Mouse (Mus musculus): ENCODE data around the gene Scamp5.

The Scamp5 gene

DNA sequence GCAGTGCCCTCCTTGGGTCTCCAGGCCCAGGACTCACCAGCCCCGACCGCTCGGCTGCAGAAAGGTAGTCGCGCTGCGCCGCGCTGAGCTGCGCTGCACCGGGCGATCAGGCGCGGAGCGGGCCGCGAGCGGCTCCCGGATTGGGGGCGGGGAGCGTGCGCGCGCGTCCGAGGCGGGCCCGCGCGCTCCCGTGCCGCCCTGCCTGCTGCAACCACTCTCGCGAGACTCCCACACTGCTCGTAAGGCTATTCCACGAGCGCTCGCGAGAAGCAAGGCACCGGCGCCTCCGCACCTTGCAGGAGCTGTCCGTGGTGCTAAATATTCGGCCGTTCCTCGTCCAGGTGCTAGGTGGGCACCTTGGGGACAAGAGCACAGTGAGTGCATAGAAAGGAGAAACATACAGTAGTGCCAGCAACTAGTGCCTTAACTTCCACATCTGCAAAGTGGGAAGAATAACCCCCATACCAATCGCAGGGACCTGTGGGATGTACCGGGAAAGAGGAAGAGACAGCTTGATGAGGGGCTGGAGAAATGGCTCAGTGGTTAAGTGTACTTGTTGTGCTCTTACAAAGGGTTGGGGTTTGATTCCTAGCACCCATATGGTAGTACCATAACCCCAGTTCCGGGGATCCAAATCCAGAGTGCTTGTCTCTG, at the start of gene Scamp5:
Scamp5 (minus strand) TSS at position 165 of the 654 bp plus-strand sequence.
- peak; percentile 76 for DNase-seq (ENCODE audit: extremely low spot score, low read depth, low spot score)

DNA sequence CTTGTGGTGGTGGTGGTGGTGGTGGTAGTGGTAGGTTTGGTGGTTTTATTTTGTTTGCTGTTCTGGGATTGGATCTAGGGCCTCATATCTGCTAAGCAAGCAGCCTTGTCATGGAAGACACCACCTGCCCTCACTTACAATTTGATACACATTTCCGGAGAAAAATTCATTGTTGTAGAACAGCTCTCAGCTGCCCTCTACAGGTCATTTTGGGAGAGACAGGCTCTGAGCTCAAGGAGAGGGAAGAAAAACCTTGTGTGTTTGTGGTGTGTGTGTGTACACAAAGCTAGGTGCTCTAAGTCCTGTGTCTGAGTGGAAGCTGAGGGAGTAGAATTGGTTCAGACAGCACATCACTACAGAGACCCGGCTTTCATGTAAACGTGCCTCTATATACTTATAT, 49.3 kb upstream of the Scamp5 start:
- DNase-seq (ENCODE audit: extremely low spot score, low read depth, low spot score): no peak

DNA sequence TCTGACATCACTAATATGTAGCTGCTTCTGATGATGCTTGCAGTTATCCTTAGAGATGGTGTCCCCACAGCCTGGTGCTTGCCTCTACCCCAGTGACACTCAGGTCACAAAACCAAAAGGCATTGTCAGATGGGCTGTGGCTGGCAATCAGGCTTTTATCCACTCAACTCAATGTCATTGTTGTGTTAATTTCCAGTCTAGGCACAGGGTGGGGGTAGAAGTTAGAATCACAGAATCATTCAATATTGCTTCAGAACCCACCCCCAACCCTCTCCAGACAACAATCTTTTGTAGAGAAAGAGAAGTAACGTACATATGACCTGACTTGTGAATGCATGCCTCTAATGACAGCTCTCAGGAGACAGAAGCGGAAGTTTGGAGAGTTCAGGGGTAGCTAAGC, 42.7 kb upstream of the Scamp5 start:
- no peak for DNase-seq (ENCODE audit: extremely low spot score, low read depth, low spot score)

DNA sequence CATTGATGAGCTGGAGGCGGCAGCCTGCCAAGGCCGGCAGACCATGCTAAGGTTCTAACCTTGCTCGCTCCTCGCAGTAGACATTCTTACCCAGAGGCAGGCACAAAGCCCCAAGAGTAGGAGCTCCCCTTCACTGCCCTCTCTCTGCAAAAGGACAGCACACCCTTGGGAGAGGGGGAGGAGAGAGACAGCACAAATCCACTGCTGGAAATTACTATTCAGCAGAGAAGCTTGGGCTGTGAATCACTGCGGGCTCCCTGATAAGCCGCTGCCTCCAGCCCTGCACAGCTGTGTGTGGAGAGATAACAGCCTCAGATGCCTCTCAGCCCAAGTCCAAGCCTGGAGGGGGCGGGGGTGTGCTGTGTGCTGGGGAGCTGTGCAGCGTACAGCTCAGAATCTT, 37.8 kb upstream of the Scamp5 start:
- no peak for DNase-seq (ENCODE audit: extremely low spot score, low read depth, low spot score)

DNA sequence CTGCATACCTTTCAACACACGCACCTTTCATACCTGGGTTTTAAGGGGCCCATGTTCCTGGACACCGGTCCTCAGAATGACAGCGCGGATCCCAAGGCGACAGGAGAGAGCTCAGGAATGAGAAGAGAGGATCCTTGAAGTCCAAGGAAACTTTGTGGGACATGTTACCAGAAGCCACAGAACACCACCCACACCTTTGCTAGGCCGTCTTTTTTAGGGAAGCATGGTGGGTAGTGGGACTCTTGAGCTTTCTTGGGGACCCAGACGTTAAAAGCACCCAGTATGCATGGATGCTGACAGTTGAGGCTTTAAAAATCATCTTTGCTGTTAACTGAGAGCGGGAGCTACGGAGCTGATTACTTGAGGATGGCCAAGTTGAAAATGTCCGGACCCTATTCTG, 37.0 kb upstream of the Scamp5 start:
- no peak for DNase-seq (ENCODE audit: extremely low spot score, low read depth, low spot score)

DNA sequence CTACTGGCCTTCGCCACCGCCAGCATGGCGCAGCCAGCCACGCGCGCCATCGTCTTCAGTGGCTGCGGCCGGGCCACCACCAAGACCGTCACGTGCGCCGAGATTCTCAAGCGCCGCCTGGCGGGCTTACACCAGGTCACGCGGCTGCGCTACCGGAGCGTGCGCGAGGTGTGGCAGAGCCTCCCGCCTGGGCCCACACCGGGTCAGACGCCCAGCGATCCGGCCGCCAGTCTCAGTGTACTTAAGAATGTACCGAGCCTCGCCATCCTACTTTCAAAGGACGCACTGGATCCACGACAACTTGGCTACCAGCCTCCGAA, 36.5 kb upstream of the Scamp5 start:
- DNase-seq (ENCODE audit: extremely low spot score, low read depth, low spot score): no peak

DNA sequence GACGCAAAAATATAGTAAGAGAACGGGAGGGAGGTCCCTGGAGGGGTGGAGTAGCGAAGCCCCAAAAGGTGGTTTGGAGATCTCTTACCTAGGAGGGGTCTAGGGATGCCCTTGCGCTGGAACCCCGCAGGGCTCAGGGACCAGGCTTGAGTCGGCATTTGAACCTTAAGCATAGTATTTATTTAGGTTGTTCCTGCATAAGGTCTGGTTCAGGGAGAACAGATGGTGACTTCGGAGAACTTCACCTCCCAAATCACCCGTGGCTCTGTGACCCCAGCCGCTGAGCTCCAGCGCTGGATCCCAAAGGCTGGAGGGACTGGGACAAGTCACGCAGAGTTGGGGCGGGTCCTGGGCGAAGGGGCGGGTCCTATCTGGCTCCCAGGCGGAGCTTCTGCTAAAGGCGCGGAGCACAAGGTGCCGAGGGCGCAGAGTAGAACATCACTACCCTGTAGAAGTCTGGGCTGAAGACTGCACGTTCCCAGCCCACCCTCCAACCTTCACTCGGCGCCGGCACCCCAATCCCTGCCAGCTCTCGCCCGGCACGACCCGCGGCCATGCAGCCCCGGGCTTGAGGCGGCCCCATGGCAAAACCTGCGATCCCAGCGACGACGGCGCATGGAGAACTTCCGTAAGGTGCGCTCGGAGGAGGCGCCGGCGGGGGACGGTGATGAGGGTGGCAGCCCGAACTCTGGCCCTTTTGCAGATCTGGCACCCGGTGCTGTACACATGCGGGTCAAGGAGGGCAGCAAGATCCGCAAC, 35.9 kb upstream of the Scamp5 start, which contains the start of gene Rpp25:
Rpp25 (plus strand) TSS at position 405 of the 759 bp plus-strand sequence.
- no peak for DNase-seq (ENCODE audit: extremely low spot score, low read depth, low spot score)

DNA sequence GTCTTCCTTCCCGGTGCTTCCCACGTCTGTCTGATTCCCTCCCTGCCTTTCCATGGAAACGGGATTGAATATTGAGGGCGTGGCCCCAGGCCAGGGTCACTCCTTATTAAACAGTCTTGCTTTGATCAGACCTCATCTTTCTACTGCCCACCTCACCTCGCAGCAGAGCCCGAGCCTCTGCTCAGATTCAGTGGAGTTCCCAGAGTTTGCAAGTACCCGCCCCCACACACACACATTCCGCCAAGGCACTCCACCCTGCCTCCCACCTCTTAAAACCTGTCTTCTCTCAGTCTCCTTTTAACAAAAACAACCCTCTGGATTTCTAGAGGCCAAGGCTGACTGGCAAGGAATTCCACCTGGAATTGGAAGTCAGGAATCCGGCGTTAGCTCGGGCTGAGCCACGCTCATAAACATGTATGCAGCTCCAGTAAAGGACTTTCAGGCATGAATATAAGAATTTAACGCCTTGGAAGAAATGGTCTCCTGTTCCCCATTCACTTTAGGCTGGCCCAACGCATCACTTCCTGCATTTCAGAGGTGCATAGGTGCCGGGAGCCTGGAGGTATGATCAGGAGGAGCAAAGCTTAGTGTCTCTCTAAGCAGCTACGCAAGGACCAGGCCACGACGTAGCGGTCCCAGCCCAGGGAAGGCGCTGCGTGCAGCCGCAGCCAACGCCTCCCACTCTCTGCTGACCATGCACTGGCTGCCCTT, 35.2 kb upstream of the Scamp5 start:
- no peak for DNase-seq (ENCODE audit: extremely low spot score, low read depth, low spot score)

DNA sequence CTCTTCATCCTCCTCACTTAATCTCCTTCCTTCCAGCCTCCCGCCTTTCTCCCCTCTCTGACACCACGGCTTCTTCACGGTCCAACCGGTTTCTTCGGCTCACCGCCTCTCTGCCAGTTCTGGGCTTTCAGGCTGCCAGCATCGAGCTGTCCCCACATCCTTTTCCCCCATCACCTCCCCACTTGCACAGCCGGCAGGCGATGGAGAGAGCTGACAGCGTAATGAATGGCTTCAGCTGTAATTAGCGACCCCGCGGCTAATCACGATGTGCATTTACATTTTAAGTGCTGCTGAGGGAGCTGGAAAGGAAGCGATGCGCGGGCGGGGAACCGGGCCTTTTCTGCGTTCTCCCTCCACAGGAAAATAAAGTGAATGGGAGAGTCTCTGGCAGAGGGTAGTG, 34.0 kb upstream of the Scamp5 start:
- no peak for DNase-seq (ENCODE audit: extremely low spot score, low read depth, low spot score)

DNA sequence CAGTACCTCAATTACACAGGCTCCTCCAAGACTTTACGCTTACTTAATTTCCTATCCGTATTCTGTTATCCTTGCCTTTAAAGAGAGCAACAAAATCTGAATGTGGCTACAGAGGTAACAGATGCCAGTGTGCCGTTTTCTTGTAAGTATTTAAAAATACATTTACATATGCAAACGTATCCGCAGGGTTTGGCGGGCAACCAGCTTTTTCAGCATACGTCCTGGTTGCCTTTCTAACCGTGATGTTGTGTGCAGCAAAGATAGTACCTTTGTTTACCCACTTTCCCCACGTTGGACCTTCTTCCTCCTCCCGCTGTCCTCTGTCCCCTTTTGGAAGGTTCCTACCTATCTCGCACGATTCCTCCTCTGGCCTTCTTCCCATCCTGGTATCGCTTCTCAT, 33.6 kb upstream of the Scamp5 start:
- DNase-seq (ENCODE audit: extremely low spot score, low read depth, low spot score): no peak

DNA sequence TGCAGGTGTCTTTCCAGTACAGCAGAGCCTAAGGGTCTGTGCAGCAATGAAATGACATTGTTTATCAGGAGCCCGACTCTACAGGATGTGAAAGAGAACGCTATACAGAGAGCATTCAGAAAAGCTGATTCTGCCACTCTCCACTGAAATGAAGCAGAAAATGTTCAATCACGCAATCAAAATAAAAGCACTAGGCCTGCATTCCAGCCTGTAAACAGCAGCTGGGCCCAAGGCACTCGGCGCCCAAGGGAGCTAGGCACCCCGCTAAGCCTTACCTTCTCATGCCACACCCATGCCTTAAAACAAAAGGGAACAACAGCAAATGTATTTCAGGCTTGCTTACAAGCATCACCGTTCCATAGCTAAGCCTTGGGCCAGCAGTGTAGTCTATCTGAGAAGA, 30.7 kb upstream of the Scamp5 start:
- no peak for DNase-seq (ENCODE audit: extremely low spot score, low read depth, low spot score)

DNA sequence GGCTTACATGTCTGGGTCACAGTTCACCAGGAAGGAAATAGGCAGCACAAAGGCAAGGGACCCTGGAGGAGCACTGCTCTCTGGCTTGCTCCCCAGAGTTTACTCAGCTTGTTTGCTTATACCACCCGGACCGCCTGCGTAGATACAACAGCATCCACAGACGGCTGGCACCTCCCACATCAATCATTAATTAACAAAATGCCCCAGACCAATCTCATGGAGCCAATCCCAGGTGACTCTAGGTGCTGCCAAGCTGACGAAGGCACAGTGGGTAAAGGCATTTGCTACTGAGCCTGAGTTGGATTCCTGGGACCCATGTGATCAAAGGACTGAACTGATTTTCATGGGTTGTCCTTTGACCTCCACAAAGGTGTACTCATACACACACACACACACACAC, 29.4 kb upstream of the Scamp5 start:
- DNase-seq (ENCODE audit: extremely low spot score, low read depth, low spot score): no peak

DNA sequence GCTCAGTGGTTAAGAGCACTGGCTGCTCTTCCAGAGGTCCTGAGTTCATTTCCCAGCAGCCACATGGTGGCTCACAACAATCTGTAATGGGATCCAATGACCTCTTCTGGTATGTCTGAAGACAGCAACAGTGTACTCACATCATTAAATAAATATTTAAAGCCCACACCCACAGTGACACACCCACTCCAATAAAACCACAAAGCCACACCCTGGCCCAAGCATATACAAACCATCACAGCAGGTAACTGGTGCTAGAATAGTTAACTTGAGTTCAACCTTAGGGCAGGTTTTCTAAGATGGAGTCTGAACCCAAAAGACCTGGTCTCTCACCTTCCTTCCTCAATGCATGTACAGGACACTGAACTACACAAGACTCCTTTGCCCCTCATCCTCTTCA, 27.1 kb upstream of the Scamp5 start:
- no peak for DNase-seq (ENCODE audit: extremely low spot score, low read depth, low spot score)

DNA sequence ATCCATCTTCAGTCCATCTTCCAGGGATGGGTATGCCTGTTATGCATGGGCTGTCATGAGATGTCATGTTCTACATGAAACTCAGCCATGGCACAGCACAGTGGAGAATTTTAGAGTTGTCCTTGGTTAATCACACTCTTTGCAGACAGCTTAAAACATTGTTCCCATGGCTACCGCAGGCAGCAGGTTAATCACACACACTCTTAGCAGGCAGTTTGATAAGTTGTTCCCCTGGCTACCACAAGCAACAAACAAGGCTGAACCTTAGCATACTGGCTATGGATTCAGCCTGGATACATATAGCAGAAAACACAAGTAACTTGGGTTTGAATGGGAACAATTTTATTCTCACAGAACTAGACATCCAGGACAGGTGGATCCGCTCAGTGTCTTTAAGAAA, 25.7 kb upstream of the Scamp5 start:
- DNase-seq (ENCODE audit: extremely low spot score, low read depth, low spot score): no peak

DNA sequence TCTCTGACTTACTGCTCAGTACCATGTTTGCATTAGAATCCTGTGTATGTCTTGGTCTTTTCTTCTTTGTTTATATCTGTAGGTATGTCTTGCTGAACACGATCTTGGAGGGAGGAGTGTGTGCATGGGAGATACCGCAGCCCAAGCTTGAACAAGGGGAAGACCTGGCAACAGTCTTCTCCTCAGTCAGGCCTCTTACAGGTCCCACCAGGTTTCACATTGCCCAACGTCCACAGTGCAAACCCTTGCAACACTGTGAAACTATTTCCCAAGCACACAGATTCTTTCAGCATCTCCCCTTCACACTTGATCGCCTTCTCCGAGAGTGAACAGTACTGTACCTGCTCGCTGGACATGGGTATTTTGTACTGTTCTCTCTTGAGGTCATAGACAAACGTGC, 19.9 kb upstream of the Scamp5 start:
- DNase-seq (ENCODE audit: extremely low spot score, low read depth, low spot score): no peak

DNA sequence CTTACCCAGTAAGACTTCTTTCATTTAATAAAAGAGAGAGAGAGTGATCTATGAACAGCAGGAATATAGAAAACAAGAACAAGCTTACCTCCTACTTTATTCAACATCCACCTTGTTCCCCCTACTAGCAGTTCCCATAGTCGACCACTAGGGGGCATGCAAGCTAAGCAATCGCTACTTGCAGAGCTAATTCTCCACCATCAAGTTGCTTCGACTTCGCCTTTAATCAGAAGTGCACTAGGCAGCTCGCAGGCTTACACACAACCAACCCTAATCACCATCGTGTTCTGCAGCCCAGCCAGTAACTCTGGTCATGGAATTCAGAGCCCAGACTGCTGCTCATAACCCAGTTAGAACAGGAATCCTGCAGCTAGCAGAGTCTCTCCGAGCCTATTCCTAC, 17.9 kb upstream of the Scamp5 start:
- peak; percentile 64 for DNase-seq (ENCODE audit: extremely low spot score, low read depth, low spot score)

DNA sequence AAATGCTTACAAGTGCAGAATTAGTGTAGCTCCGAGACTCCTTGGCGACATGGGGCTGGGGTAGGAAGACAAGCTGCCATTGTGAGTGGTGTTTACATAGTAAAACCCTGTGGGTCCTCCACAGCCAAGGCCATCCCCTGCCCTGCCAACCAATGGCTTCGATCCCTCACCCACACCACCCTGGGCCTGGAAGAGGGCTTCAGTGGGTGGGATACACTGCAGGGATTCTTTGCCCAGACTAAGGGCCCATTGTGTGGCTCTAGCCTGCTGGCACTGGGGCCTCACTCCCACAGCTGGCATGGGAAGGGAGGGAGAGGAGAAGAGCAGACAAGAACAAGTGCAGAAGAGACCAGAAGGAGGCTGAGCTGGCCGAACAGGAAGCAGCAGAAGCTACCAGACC, 1.1 kb upstream of the Scamp5 start:
- DNase-seq (ENCODE audit: extremely low spot score, low read depth, low spot score): no peak

DNA sequence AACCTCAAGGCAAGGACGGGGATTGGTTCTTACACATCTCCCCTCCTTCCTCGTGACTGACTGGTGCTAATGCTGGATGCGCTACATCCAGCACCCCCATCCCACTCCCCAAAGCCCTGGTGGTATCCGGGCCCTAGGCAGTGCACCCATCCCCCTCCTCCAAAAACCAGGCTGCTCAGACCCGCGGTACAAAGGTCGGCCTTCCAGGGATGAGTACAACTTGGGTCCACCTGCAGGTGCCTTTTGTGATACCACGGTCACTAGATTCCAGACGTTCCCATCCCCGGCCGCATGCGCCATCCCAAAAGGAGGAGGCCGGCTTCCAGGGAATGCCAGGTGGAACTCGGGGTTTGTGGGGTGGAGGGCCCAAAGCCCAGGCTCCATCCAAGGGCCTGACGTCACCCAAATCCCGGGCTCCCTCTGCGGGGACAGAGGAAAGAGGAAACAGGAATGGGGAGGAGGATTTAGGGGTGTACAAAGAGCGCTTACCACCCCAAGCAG, 539 bp downstream of the Scamp5 start:
- no peak for DNase-seq (ENCODE audit: extremely low spot score, low read depth, low spot score)

DNA sequence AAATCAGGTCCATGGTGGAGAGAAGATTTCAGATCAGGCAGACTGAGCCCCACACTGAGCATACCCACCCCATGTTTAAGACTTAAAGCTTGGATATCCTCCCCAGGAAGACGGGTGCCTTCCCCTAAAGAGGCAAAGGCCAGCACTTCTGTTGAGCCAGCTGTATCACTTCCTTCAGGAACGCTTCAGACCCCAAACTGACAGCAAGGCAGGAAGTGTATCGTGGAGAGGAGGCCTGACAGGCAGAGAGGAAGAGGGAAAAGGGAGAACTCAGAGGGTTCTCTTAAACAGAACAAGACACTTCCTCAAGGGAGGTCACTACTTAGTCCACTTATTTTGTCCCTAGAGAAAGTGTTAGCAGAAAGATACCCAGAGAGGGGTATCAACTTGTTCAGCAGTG, 1.8 kb downstream of the Scamp5 start:
- no peak for DNase-seq (ENCODE audit: extremely low spot score, low read depth, low spot score)

DNA sequence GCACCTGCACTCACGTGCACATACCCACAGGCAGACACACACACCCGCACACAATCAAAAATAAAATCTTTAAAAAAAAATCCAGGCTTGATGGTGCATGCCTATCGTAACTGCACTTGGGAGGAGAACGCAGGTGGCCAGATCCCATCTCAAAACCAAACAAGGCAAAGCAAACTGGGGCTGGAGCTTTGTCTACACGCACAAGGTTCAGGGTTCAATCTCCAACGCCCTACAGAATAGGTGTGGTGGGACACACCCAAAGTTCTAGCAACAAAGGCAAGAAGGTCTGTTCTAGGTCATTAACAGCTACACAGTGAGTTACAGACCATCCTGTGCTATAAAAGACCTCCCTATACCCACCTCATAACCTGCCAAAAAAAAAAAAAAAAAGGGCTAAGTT, 5.0 kb downstream of the Scamp5 start:
- no peak for DNase-seq (ENCODE audit: extremely low spot score, low read depth, low spot score)

DNA sequence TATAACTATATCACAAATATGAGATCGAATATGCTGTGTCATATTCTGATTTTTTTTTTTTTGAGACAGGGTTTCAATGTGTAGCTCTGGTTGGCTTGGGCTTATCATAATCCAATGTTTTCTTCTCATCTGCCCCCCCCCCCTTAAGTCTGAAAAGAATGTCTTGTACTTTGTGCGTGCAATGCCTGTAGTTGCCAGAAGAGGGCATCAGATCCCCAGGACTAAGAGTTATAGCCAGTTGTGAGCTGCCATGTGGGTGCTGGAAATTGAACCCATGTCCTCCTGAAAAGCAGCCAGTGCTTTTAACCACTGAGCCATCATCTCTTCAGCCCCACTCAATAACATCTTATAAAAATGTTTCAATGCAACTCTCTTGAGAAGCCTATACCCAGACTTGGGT, 8.2 kb downstream of the Scamp5 start:
- DNase-seq (ENCODE audit: extremely low spot score, low read depth, low spot score): no peak

DNA sequence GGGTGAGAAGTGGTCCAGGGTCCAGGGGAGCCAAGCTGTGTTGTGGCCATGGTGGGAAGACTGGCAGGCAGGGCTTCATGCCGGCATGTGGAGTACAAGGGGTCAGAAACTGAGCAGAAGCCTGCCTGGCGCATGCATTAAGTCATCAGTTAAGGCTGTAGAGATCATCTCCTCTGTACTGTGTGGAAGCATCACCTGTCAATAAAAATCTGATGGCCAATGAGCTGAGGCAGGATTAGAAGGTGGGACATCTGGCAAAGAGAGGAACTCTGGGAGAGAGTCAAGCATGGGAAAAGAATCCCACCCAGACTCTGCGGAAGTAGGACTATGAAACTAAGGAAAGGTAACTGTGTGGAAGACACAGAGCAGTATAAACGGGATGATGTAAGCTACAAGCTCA, 14.3 kb downstream of the Scamp5 start:
- DNase-seq (ENCODE audit: extremely low spot score, low read depth, low spot score): no peak
